Mouse (Mus musculus) liver, embryonic 14.5 days (tissue): ENCODE data around the gene Srrd.

ENCODE experiments used
- CTCF ChIP-seq: IDR thresholded peaks from 2 replicates; pipeline ENCODE4 v1.5.1; 2016; ENCODE audit warnings: antibody characterized with exemption, low read depth, control low read depth
- EP300 ChIP-seq: IDR thresholded peaks from 2 replicates; pipeline ENCODE4 v1.6.1; 2016; ENCODE audit warnings: antibody characterized with exemption, low read depth

GRCm38 (mm10) chr5:112300721-112301308, 42.0 kb downstream of the Srrd start:
- TF ChIP-seq CTCF: no peak
- TF ChIP-seq EP300: no peak
